Mouse (Mus musculus): ENCODE data around the gene Erbb4.

Gene Erbb4

GRCm38 (mm10) chr1:68503873-68504272 lies 604.0 kb downstream of the Erbb4 start:
- DNase-seq (ENCODE audit: low spot score): no peak

GRCm38 (mm10) chr1:68501561-68501960 lies 606.3 kb downstream of the Erbb4 start:
- no peak for DNase-seq (ENCODE audit: low spot score)

GRCm38 (mm10) chr1:68466390-68466960 lies 641.4 kb downstream of the Erbb4 start:
- no peak for DNase-seq (ENCODE audit: low spot score)

GRCm38 (mm10) chr1:68451274-68451673 lies 656.6 kb downstream of the Erbb4 start:
- no peak for DNase-seq (ENCODE audit: low spot score)

GRCm38 (mm10) chr1:68424336-68424983 lies 683.4 kb downstream of the Erbb4 start:
- DNase-seq (ENCODE audit: low spot score): no peak

GRCm38 (mm10) chr1:68401204-68401603 lies 706.7 kb downstream of the Erbb4 start:
- no peak for DNase-seq (ENCODE audit: low spot score)

- no peak for DNase-seq (ENCODE audit: low spot score)
Observed at GRCm38 (mm10) chr1:68371531-68371930, 736.3 kb downstream of the Erbb4 start.

- no peak for DNase-seq (ENCODE audit: low spot score)
Observed at GRCm38 (mm10) chr1:68333714-68334113, 774.1 kb downstream of the Erbb4 start.

- DNase-seq (ENCODE audit: low spot score): no peak
Observed at GRCm38 (mm10) chr1:68305813-68306212, 802.0 kb downstream of the Erbb4 start.

- DNase-seq (ENCODE audit: low spot score): no peak
Observed at GRCm38 (mm10) chr1:68284443-68284842, 823.4 kb downstream of the Erbb4 start.

GRCm38 (mm10) chr1:68275819-68276218 lies 832.0 kb downstream of the Erbb4 start:
- DNase-seq (ENCODE audit: low spot score): no peak

- DNase-seq (ENCODE audit: low spot score): no peak
Observed at GRCm38 (mm10) chr1:68178580-68178979, 929.3 kb downstream of the Erbb4 start.

- no peak for DNase-seq (ENCODE audit: low spot score)
Observed at GRCm38 (mm10) chr1:68155253-68155652, 952.6 kb downstream of the Erbb4 start.

GRCm38 (mm10) chr1:68150572-68150971 lies 957.3 kb downstream of the Erbb4 start:
- DNase-seq (ENCODE audit: low spot score): no peak

- DNase-seq (ENCODE audit: low spot score): no peak
Observed at GRCm38 (mm10) chr1:68142562-68143350, 965.1 kb downstream of the Erbb4 start.

- DNase-seq (ENCODE audit: low spot score): no peak
Observed at GRCm38 (mm10) chr1:68134943-68135342, 972.9 kb downstream of the Erbb4 start.

- no peak for DNase-seq (ENCODE audit: low spot score)
Observed at GRCm38 (mm10) chr1:68134450-68134849, 973.4 kb downstream of the Erbb4 start.

GRCm38 (mm10) chr1:68123541-68123940 lies 984.3 kb downstream of the Erbb4 start:
- DNase-seq (ENCODE audit: low spot score): no peak

- DNase-seq (ENCODE audit: low spot score): no peak
Observed at GRCm38 (mm10) chr1:68120364-68120763, 987.5 kb downstream of the Erbb4 start.

- DNase-seq (ENCODE audit: low spot score): no peak
Observed at GRCm38 (mm10) chr1:68115721-68116120, 992.1 kb downstream of the Erbb4 start.

GRCm38 (mm10) chr1:68106543-68106860 lies 1001.4 kb downstream of the Erbb4 start:
- peak; percentile 7 for DNase-seq (ENCODE audit: low spot score)

GRCm38 (mm10) chr1:68105834-68106542 lies 1001.9 kb downstream of the Erbb4 start:
- DNase-seq (ENCODE audit: low spot score): no peak

- no peak for DNase-seq (ENCODE audit: low spot score)
Observed at GRCm38 (mm10) chr1:68089623-68090022, 1018.2 kb downstream of the Erbb4 start.
